Mouse (Mus musculus): ENCODE results near the gene Slc22a12. TPM values are rescaled to one million over a fixed set of nuclear protein-coding genes. Genes with fewer than 3 reads are reported as not detected.

Slc22a12 gene
- polyA plus RNA-seq, 1 experiment = 0.62 TPM

DNA sequence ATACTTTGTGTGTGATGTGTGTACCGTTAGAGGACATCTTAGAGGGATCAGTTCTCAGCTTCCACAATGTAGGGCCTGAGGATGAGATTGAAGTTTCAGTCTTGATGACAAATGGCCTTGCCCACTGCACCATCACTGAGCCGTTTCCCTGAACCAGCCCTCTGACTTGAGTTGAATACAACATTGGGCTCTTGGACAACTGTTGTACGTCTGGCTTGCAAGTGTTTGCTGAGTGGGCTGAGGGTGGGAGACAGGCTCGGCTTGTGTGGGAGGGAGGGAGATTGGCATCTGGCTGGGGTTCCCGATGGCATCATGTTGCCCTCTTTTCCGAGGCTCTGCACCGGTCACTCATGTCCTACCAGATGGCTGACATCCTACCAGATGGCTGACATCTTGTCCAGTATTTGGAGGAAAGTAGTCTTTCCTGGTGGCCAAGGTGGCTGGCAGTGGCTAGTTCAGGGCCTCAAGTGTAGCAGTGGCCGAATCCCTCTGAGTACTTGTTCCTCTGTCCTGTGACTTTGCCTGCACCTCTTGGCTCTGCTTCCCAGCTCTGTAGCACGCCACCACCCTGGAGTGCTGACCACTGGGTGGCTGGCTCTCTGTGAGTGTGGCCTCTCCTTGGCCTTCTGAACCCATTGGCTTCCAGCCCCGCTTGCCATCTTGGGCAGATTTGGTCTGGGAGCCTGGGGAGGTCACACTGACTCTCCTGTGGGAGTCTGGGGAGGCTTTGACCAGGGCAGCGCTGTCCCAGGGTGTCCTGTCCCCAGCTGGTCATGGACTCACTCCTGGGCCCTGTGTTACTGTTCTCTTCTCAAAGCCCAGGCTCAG, 9.3 kb downstream of the Slc22a12 start:
- 0 out of 2 replicates have a peak, but pooled peaks cover 4% of the 10 kb centered on the region for H3K4me1 ChIP-seq (ENCODE audit: control insufficient read depth, insufficient read depth, low read length)
- WGBS = 78% methylated on average over 11 of the region's 11 CpGs
- H3K4me3 ChIP-seq (replicated peaks; ENCODE audit: extremely low read depth, low read depth, low read length) = no peak overlapping the region
- no peak for TF ChIP-seq CTCF (IDR thresholded peaks at IDR 0.05; ENCODE audit: insufficient read depth, low read length)
- TF ChIP-seq POLR2A (IDR thresholded peaks at IDR 0.05; ENCODE audit: borderline replicate concordance, extremely low read depth, low read depth, low read length) = no peak
- no peak for DNase-seq

GRCm38 (mm10) chr19:6532656-6533055, 10.2 kb downstream of the Slc22a12 start:
- Histone ChIP-seq H3K4me1 (ENCODE audit: control insufficient read depth, insufficient read depth, low read length) (0 out of 2 replicates have a peak, but pooled peaks cover 4% of the 10 kb centered on the region), H3K4me3 (replicated peaks; ENCODE audit: extremely low read depth, low read depth, low read length) (peak overlapping the region; percentile 7)
- TF ChIP-seq POLR2A (IDR thresholded peaks at IDR 0.05; ENCODE audit: borderline replicate concordance, extremely low read depth, low read depth, low read length) = no peak
- no peak for TF ChIP-seq CTCF (IDR thresholded peaks at IDR 0.05; ENCODE audit: insufficient read depth, low read length)
- no peak for DNase-seq
- WGBS = 22% methylated on average over 13 of the region's 13 CpGs

GRCm38 (mm10) chr19:6531832-6532471, 10.9 kb downstream of the Slc22a12 start:
- H3K4me1 ChIP-seq (ENCODE audit: control insufficient read depth, insufficient read depth, low read length) = 0 out of 2 replicates have a peak, but pooled peaks cover 4% of the 10 kb centered on the region
- DNase-seq = peak; percentile 24
- peak overlapping the region; percentile 69 for H3K4me3 ChIP-seq (replicated peaks; ENCODE audit: extremely low read depth, low read depth, low read length)
- peak; percentile 81; the same call in 1 of the 2 replicates for TF ChIP-seq POLR2A (IDR thresholded peaks at IDR 0.05; ENCODE audit: borderline replicate concordance, extremely low read depth, low read depth, low read length)
- TF ChIP-seq CTCF (IDR thresholded peaks at IDR 0.05; ENCODE audit: insufficient read depth, low read length) = no peak
- 4% methylated on average over 36 of the region's 36 CpGs for WGBS

DNA sequence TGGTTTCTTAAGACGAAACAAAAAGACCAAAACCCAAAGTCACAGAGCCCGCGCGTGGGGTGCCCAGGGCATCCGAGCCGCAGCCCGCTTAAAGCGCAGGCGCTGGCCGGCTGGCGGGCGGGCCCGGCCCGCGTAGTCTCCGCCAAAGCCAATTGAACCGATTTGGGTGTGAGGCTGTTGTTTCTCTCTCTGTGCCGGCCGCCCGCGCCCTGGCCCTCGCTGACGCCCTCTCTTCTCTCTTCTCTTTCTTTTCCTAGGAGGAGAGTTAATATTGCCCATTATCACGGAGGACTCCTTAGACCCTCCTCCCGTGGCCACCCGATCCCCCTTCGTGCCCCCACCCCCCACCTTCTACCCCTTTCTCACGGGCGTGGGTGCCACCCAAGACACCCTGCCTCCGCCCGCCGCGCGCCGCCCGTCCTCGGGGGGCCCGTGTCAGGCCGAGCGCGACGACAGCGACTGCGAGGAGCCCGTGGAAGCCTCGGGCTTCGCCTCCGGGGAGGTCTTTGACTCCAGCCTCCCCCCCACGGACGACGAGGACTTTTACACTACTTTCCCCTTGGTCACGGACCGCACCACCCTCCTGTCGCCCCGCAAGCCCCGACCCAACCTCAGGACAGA, 11.7 kb downstream of the Slc22a12 start:
- no peak for TF ChIP-seq CTCF (IDR thresholded peaks at IDR 0.05; ENCODE audit: insufficient read depth, low read length)
- TF ChIP-seq POLR2A (IDR thresholded peaks at IDR 0.05; ENCODE audit: borderline replicate concordance, extremely low read depth, low read depth, low read length) = peak; percentile 25; the same call in 1 of the 2 replicates
- 1% methylated on average over 56 of the region's 56 CpGs for WGBS
- H3K4me3 ChIP-seq (replicated peaks; ENCODE audit: extremely low read depth, low read depth, low read length) = peak overlapping the region; percentile 69
- H3K4me1 ChIP-seq (ENCODE audit: control insufficient read depth, insufficient read depth, low read length) = 0 out of 2 replicates have a peak, but pooled peaks cover 4% of the 10 kb centered on the region
- DNase-seq = peak; percentile 39

GRCm38 (mm10) chr19:6530359-6530758, 12.5 kb downstream of the Slc22a12 start:
- TF ChIP-seq POLR2A (IDR thresholded peaks at IDR 0.05; ENCODE audit: borderline replicate concordance, extremely low read depth, low read depth, low read length) (no peak), CTCF (IDR thresholded peaks at IDR 0.05; ENCODE audit: insufficient read depth, low read length) (no peak)
- no peak for DNase-seq
- Histone ChIP-seq H3K4me1 (ENCODE audit: control insufficient read depth, insufficient read depth, low read length) (0 out of 2 replicates have a peak, but pooled peaks cover 4% of the 10 kb centered on the region), H3K4me3 (replicated peaks; ENCODE audit: extremely low read depth, low read depth, low read length) (no peak overlapping the region)
- 39% methylated on average over 13 of the region's 13 CpGs for WGBS

DNA sequence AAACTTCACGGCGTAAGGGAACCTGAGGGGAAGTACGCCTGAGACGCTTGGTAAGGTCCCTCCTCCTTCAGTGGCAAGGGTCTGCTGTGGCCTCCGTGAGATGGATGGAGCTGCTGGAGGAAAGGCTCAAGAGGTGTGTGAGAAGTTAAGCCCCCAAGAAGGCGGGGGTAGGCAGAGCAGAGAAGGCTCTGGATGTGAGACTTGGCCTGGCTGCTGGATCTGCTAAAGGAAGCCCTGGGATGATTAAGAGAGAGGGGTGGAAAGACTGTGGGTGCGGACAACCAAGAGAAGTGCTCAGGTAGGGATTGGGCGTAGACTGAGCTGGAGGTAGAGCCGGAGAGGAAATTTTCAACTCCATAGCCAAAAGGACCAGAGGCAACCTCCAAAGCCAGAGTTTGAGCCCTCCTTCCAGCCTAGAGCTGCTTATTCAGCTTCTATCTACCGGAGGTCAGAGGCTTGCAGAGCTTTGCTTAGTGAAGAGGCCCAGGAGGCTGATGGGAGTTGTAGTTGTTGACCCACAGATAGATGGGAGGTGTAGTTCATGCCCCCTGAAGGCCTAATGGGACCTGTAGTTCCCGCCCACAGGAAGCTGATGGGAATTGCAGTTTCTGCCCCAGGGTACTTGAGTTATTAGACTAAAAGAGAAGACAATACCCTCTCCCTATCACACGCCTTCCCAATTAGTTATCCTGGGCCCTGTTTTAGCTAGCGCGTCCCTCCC, 13.4 kb downstream of the Slc22a12 start:
- TF ChIP-seq POLR2A (IDR thresholded peaks at IDR 0.05; ENCODE audit: borderline replicate concordance, extremely low read depth, low read depth, low read length) = no peak
- TF ChIP-seq CTCF (IDR thresholded peaks at IDR 0.05; ENCODE audit: insufficient read depth, low read length) = no peak
- 76% methylated on average over 14 of the region's 14 CpGs for WGBS
- Histone ChIP-seq H3K4me1 (ENCODE audit: control insufficient read depth, insufficient read depth, low read length) (0 out of 2 replicates have a peak, but pooled peaks cover 4% of the 10 kb centered on the region), H3K4me3 (replicated peaks; ENCODE audit: extremely low read depth, low read depth, low read length) (no peak overlapping the region)
- DNase-seq = no peak

DNA sequence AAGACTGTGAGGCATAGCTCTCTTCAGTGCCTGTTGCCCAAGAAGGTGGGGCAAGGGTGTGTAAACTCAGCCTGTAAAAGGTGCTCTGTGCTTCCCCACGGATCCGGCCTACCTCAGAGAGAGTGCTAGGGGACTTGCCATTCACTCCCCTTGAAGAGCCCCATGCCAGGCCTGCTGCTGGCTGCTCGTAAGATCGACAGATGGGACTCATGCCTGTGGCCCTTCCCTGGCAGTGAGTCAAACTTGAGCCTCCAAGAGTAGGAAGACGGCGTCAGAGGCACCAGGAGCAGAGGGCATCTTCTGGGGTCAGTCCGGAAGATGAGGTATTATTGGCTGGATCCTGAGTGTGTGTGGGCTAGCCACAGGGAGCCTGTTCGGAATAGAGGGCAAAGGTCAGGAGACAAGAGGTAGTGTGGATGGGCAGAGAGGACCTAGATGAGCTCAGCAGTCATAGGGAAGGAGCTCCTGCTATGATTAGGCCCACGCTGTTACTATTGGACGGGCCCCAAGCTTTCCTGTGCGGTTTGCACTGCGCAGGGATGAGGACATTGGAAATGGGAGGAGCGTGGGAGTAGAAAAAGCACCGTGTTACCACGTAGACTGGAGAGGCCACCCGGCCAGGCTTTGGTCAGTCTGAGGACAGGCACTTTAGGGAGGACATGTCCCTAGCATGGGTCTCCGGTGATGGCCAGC, 14.8 kb downstream of the Slc22a12 start:
- H3K4me1 ChIP-seq (ENCODE audit: control insufficient read depth, insufficient read depth, low read length) = 0 out of 2 replicates have a peak, but pooled peaks cover 4% of the 10 kb centered on the region
- no peak overlapping the region for H3K4me3 ChIP-seq (replicated peaks; ENCODE audit: extremely low read depth, low read depth, low read length)
- DNase-seq = no peak
- WGBS = 82% methylated on average over 17 of the region's 17 CpGs
- TF ChIP-seq POLR2A (IDR thresholded peaks at IDR 0.05; ENCODE audit: borderline replicate concordance, extremely low read depth, low read depth, low read length) = no peak
- TF ChIP-seq CTCF (IDR thresholded peaks at IDR 0.05; ENCODE audit: insufficient read depth, low read length) = no peak

GRCm38 (mm10) chr19:6527439-6527838, 15.4 kb downstream of the Slc22a12 start:
- no peak for DNase-seq
- no peak overlapping the region for H3K4me3 ChIP-seq (replicated peaks; ENCODE audit: extremely low read depth, low read depth, low read length)
- 85% methylated on average over 3 of the region's 3 CpGs for WGBS
- TF ChIP-seq POLR2A (IDR thresholded peaks at IDR 0.05; ENCODE audit: borderline replicate concordance, extremely low read depth, low read depth, low read length) (no peak), CTCF (IDR thresholded peaks at IDR 0.05; ENCODE audit: insufficient read depth, low read length) (no peak)
- H3K4me1 ChIP-seq (ENCODE audit: control insufficient read depth, insufficient read depth, low read length) = 0 out of 2 replicates have a peak, but pooled peaks cover 4% of the 10 kb centered on the region

All from lung, adult 2 months (tissue).